Mouse (Mus musculus): ENCODE data around the gene Fam102b.

- TF ChIP-seq GATA2 (IDR thresholded peaks at IDR 0.05; ENCODE audit: borderline replicate concordance, low read depth, low read length) = no peak
- no peak for TF ChIP-seq CTCF (IDR thresholded peaks at IDR 0.05; ENCODE audit: low read depth, low read length)
- no peak for TF ChIP-seq GATA1 (IDR thresholded peaks at IDR 0.05; ENCODE audit: borderline replicate concordance, low read length)
- no peak for TF ChIP-seq TAL1 (conservative IDR thresholded peaks at IDR 0.05; ENCODE audit: low read depth, low read length)
- TF ChIP-seq POLR2AphosphoS5 (IDR thresholded peaks at IDR 0.05; ENCODE audit: insufficient replicate concordance, low read depth, low read length) = no peak
Observed at GRCm38 (mm10) chr3:109023066-109023465, 4.3 kb downstream of the Fam102b start.
